Mouse (Mus musculus): ENCODE measurements around the gene Eif2b4. TPM values are rescaled to one million over a fixed set of nuclear protein-coding genes. Genes with fewer than 3 reads are reported as not detected.

Eif2b4 gene
- polyA plus RNA-seq, 1 experiment from 2014 or later, result 44.4 TPM

DNA sequence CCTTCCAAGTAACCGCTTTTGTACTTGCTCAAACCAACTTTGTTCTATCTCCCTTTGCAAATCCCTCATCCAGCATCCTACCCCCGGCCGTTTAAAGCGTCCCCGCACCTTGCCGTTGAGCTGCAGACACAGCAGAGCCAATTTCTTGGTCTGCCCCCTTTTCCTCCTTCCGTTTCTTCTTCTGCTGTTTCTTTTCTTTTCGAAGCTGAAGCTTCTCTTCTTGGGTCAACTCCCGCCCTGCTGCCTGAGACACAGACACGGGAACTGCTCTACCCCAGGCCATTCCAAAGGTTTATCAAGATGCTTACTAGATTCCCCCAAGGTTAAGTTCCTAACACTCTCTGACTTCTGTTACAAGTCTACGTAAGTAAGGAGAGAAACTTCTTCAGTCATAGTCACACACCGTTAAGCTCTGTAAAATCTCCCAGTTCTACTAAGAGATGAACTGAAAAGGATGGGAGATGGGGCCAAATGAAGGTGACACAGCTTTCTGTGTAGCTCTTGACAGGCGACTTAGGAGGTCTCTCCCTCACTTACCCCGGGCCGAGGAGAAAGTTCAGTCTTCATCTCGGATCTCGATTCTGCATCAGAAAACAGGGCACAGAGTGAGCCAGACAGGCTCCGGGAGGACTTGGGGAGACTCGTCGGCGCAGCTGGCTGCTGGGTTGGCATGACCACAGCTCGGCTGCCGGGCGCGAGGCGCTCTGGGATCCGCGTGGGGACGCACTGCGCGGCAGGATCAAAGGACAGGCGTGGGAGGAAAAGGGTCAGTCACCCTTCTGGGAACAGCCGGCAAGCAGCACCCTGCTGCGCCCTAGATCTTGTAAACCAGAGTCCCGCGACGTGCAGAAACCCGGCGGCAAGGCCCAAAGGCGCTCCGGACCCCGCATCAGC, 938 bp downstream of the Eif2b4 start:
- Histone ChIP-seq H3K9me3 (ENCODE audit: low read length) (no peaks in the 10 kb centered on the region), H3K9ac (replicated peaks; ENCODE audit: low read depth) (peak overlapping the region; percentile 35), H3K36me3 (ENCODE audit: insufficient read depth, low read length) (peaks cover 35% of the 10 kb centered on the region; the same call in 1 of the 2 replicates), H3K27me3 (replicated peaks; ENCODE audit: insufficient read depth, low read length) (no peaks in the 10 kb centered on the region), H3K4me3 (ENCODE audit: low read depth, low read length) (peak overlapping the region; percentile 77), H3K4me2 (replicated peaks; ENCODE audit: low read depth, low read length) (peak overlapping the region; percentile 69), H3K4me1 (ENCODE audit: insufficient read depth, low read depth, low read length) (no peaks in the 10 kb centered on the region; the same call in 1 of the 2 replicates), H3K27ac (ENCODE audit: low read length) (peak overlapping the region; percentile 79)
- ATAC-seq (peak; percentile 80), DNase-seq (ENCODE audit: low spot score) (peak; percentile 84)
- TF ChIP-seq CTCF (IDR thresholded peaks at IDR 0.05) (no peak), EP300 (IDR thresholded peaks at IDR 0.05) (no peak)
- WGBS, result 10% methylated on average over 41 of the region's 42 CpGs

DNA sequence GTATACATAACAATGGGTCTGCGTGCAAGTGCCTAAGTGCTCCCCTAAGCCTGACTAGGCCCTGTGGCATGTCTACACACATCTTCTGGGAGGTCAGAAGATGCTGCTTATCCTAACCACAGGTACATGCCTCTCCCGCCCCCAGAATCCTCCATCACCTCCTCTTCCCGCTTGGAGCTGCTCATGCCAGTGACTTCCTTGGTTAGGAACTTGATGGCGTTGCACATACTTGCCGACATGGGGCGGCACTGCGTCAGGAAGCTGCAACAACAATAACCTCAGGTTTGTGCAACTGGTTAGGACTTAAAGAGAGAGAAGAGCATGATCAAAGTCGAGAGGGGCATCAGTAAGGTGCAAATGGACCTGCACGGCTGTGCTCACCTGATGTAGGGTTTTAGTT, 3.0 kb downstream of the Eif2b4 start:
- no peaks in the 10 kb centered on the region for H3K9me3 ChIP-seq (ENCODE audit: low read length)
- H3K36me3 ChIP-seq (ENCODE audit: insufficient read depth, low read length), result peaks cover 19% of the 10 kb centered on the region; the same call in 1 of the 2 replicates
- DNase-seq (ENCODE audit: low spot score) (no peak), ATAC-seq (no peak)
- no peak overlapping the region for H3K4me3 ChIP-seq (ENCODE audit: low read depth, low read length)
- no peak overlapping the region for H3K9ac ChIP-seq (replicated peaks; ENCODE audit: low read depth)
- H3K27me3 ChIP-seq (replicated peaks; ENCODE audit: insufficient read depth, low read length), result no peaks in the 10 kb centered on the region
- TF ChIP-seq EP300 (IDR thresholded peaks at IDR 0.05) (no peak), CTCF (IDR thresholded peaks at IDR 0.05) (no peak)
- no peaks in the 10 kb centered on the region; the same call in 1 of the 2 replicates for H3K4me1 ChIP-seq (ENCODE audit: insufficient read depth, low read depth, low read length)
- no peak overlapping the region for H3K27ac ChIP-seq (ENCODE audit: low read length)
- no peak overlapping the region for H3K4me2 ChIP-seq (replicated peaks; ENCODE audit: low read depth, low read length)
- 89% methylated on average over 9 of the region's 9 CpGs for WGBS

DNA sequence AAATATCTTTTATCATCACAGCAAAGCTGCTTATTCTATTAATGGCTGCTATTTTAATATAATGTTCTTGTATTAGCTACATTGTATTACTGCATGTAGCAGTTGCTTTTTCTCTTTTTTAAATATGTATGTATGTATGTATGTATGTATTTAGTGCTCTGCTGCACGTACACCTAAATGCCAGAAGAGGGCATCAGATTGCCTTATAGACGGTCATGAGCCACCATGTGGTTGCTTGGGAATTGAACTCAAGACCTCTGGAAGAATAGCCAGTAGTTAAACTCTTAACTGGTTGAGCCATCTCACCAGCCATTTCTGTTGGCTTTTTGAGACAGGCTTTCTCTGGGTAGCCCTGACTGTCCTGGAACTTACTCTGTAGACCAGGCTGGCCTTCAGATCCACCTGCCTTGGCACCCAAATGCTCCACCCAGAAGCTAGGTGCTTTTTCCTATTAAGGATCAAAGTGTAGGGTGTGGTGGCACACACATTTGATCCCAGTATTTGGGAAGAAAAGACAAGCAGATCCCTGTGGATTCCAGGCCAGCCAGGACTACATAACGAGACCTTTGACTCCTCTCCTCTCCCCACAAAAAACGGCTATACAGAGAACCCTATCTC, 4.9 kb downstream of the Eif2b4 start:
- Histone ChIP-seq H3K36me3 (ENCODE audit: insufficient read depth, low read length) (peaks cover 19% of the 10 kb centered on the region; the same call in 1 of the 2 replicates), H3K27ac (ENCODE audit: low read length) (no peak overlapping the region), H3K9ac (replicated peaks; ENCODE audit: low read depth) (no peak overlapping the region), H3K9me3 (ENCODE audit: low read length) (no peaks in the 10 kb centered on the region), H3K4me2 (replicated peaks; ENCODE audit: low read depth, low read length) (no peak overlapping the region), H3K4me3 (ENCODE audit: low read depth, low read length) (no peak overlapping the region), H3K4me1 (ENCODE audit: insufficient read depth, low read depth, low read length) (no peaks in the 10 kb centered on the region), H3K27me3 (replicated peaks; ENCODE audit: insufficient read depth, low read length) (no peaks in the 10 kb centered on the region)
- peak; percentile 36 for DNase-seq (ENCODE audit: low spot score)
- TF ChIP-seq EP300 (IDR thresholded peaks at IDR 0.05) (no peak), CTCF (IDR thresholded peaks at IDR 0.05) (peak; percentile 65)
- no peak for ATAC-seq
- 64% methylated on average over 4 of the region's 4 CpGs for WGBS

DNA sequence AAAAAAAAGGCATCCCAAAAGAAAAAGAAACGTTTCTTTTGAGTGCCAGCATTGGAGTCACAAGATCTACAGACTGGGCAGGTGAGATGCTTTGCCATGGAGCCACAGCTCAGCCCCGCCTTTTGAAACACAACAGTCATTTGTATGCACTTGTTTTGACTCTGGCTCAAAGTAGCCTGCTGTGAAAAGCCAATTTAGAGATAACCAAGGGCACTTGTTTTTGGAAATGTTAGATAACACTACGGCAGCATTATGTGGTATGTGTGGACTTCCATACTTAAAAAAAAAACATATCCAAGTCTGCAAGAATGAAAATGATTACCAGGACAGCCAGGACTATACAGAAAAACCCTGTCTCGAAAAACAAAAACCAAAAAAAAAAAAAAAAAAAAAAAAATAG, 9.6 kb downstream of the Eif2b4 start:
- 41% methylated on average over 4 of the region's 4 CpGs for WGBS
- H3K36me3 ChIP-seq (ENCODE audit: insufficient read depth, low read length), result peaks cover 9% of the 10 kb centered on the region; the same call in 1 of the 2 replicates
- DNase-seq (ENCODE audit: low spot score) (no peak), ATAC-seq (no peak)
- no peaks in the 10 kb centered on the region for H3K4me1 ChIP-seq (ENCODE audit: insufficient read depth, low read depth, low read length)
- TF ChIP-seq CTCF (IDR thresholded peaks at IDR 0.05) (no peak), EP300 (IDR thresholded peaks at IDR 0.05) (no peak)
- no peak overlapping the region for H3K4me2 ChIP-seq (replicated peaks; ENCODE audit: low read depth, low read length)
- H3K27me3 ChIP-seq (replicated peaks; ENCODE audit: insufficient read depth, low read length), result no peaks in the 10 kb centered on the region
- no peaks in the 10 kb centered on the region for H3K9me3 ChIP-seq (ENCODE audit: low read length)
- H3K9ac ChIP-seq (replicated peaks; ENCODE audit: low read depth), result no peak overlapping the region
- no peak overlapping the region for H3K4me3 ChIP-seq (ENCODE audit: low read depth, low read length)
- H3K27ac ChIP-seq (ENCODE audit: low read length), result no peak overlapping the region

DNA sequence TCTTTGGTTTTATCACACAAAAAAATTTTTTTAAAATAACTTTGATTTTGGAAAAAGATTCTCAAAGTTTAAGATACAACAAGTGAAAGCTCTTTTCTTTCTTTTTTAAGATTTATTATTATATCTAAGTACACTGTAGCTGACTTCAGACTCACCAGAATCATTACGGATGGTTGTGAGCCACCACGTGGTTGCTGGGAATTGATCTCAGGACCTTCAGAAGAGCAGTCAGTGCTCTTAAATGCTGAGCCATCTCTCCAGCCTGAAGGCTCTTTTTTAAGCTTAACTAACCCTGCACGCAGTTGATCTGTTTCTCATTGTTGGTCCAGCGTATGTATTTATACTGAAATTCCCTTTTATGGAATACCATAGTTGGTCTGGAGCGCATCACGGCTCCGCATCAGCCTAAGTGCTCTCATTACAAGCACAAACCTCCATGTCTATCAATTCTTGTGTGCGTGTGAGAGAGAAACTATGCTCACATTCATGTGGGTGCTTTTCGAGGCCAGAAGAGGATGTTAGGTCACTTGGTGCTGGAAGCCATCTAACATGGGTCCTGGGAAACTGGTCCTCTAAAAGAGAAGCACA, 12.0 kb downstream of the Eif2b4 start:
- no peak overlapping the region for H3K9ac ChIP-seq (replicated peaks; ENCODE audit: low read depth)
- H3K4me3 ChIP-seq (ENCODE audit: low read depth, low read length), result no peak overlapping the region
- H3K4me1 ChIP-seq (ENCODE audit: insufficient read depth, low read depth, low read length), result no peaks in the 10 kb centered on the region
- no peaks in the 10 kb centered on the region for H3K9me3 ChIP-seq (ENCODE audit: low read length)
- no peak overlapping the region for H3K27ac ChIP-seq (ENCODE audit: low read length)
- H3K4me2 ChIP-seq (replicated peaks; ENCODE audit: low read depth, low read length), result no peak overlapping the region
- H3K27me3 ChIP-seq (replicated peaks; ENCODE audit: insufficient read depth, low read length), result no peaks in the 10 kb centered on the region
- TF ChIP-seq CTCF (IDR thresholded peaks at IDR 0.05) (no peak), EP300 (IDR thresholded peaks at IDR 0.05) (no peak)
- 92% methylated on average over 9 of the region's 9 CpGs for WGBS
- H3K36me3 ChIP-seq (ENCODE audit: insufficient read depth, low read length), result no peaks in the 10 kb centered on the region
- ATAC-seq (no peak), DNase-seq (ENCODE audit: low spot score) (no peak)

All from lung, postnatal 0 days (tissue).